Mouse (Mus musculus): ENCODE measurements at regions not wholly inside any gene's neighbourhood (a gene's known extent, or its start where the extent isn't known, plus 50 kb on each side); places are given as distances from the start of the nearest gene placed in this dataset.

GRCm38 (mm10) chr1:190044036-190044435 is 121.9 kb upstream of the Smyd2 start:
- no peak for ATAC-seq
- H3K4me3 ChIP-seq (ENCODE audit: low read depth, low read length): no peak overlapping the region
- no peak for DNase-seq (ENCODE audit: low spot score)
- H3K9me3 ChIP-seq (replicated peaks; ENCODE audit: control insufficient read depth, low read length): no peaks in the 10 kb centered on the region
- no peaks in the 10 kb centered on the region for H3K27me3 ChIP-seq (replicated peaks; ENCODE audit: control insufficient read depth, insufficient read depth, low read length)
- WGBS: 46% methylated on average over 3 of the region's 3 CpGs
- H3K4me1 ChIP-seq (ENCODE audit: control insufficient read depth, insufficient read depth, low read length): no peaks in the 10 kb centered on the region
- no peaks in the 10 kb centered on the region for H3K36me3 ChIP-seq (ENCODE audit: control insufficient read depth, insufficient read depth, low read length)
- H3K4me2 ChIP-seq (ENCODE audit: low read length): no peak overlapping the region
- no peak overlapping the region for H3K27ac ChIP-seq (ENCODE audit: low read depth, low read length)
- H3K9ac ChIP-seq (ENCODE audit: low read length): no peak overlapping the region

GRCm38 (mm10) chr1:190043156-190043555 is 121.0 kb upstream of the Smyd2 start:
- 87% methylated on average over 10 of the region's 10 CpGs for WGBS

GRCm38 (mm10) chr1:190042197-190042596 is 120.0 kb upstream of the Smyd2 start:
- DNase-seq (ENCODE audit: low spot score): no peak
- WGBS: 87% methylated on average over 4 of the region's 4 CpGs
- Histone ChIP-seq H3K4me3 (ENCODE audit: low read depth, low read length) (no peak overlapping the region), H3K27me3 (replicated peaks; ENCODE audit: control insufficient read depth, insufficient read depth, low read length) (no peaks in the 10 kb centered on the region), H3K9ac (ENCODE audit: low read length) (no peak overlapping the region), H3K27ac (ENCODE audit: low read depth, low read length) (no peak overlapping the region), H3K4me2 (ENCODE audit: low read length) (no peak overlapping the region), H3K4me1 (ENCODE audit: control insufficient read depth, insufficient read depth, low read length) (no peaks in the 10 kb centered on the region), H3K36me3 (ENCODE audit: control insufficient read depth, insufficient read depth, low read length) (no peaks in the 10 kb centered on the region), H3K9me3 (replicated peaks; ENCODE audit: control insufficient read depth, low read length) (no peaks in the 10 kb centered on the region)
- no peak for ATAC-seq

More at GRCm38 (mm10) chr1:190043156-190043555, 121.0 kb upstream of the Smyd2 start:
- no peaks in the 10 kb centered on the region for H3K9me3 ChIP-seq (replicated peaks; ENCODE audit: control insufficient read depth, low read length)
- DNase-seq (ENCODE audit: low spot score): no peak
- H3K4me2 ChIP-seq (ENCODE audit: low read length): no peak overlapping the region
- no peaks in the 10 kb centered on the region for H3K36me3 ChIP-seq (ENCODE audit: control insufficient read depth, insufficient read depth, low read length)
- no peaks in the 10 kb centered on the region for H3K27me3 ChIP-seq (replicated peaks; ENCODE audit: control insufficient read depth, insufficient read depth, low read length)
- no peaks in the 10 kb centered on the region for H3K4me1 ChIP-seq (ENCODE audit: control insufficient read depth, insufficient read depth, low read length)
- H3K9ac ChIP-seq (ENCODE audit: low read length): no peak overlapping the region
- no peak for ATAC-seq
- no peak overlapping the region for H3K27ac ChIP-seq (ENCODE audit: low read depth, low read length)
- no peak overlapping the region for H3K4me3 ChIP-seq (ENCODE audit: low read depth, low read length)

- Histone ChIP-seq H3K9ac (ENCODE audit: low read length) (no peak overlapping the region), H3K27ac (ENCODE audit: low read depth, low read length) (no peak overlapping the region), H3K9me3 (replicated peaks; ENCODE audit: control insufficient read depth, low read length) (no peaks in the 10 kb centered on the region), H3K4me3 (ENCODE audit: low read depth, low read length) (no peak overlapping the region), H3K4me1 (ENCODE audit: control insufficient read depth, insufficient read depth, low read length) (no peaks in the 10 kb centered on the region), H3K4me2 (ENCODE audit: low read length) (no peak overlapping the region), H3K27me3 (replicated peaks; ENCODE audit: control insufficient read depth, insufficient read depth, low read length) (no peaks in the 10 kb centered on the region), H3K36me3 (ENCODE audit: control insufficient read depth, insufficient read depth, low read length) (no peaks in the 10 kb centered on the region)
- WGBS: 67% methylated on average over 7 of the region's 7 CpGs
- DNase-seq (ENCODE audit: low spot score): no peak
- ATAC-seq: no peak
These were observed 119.0 kb upstream of the Smyd2 start for GRCm38 (mm10) chr1:190041096-190041706.

GRCm38 (mm10) chr1:190038046-190038445 is 115.9 kb upstream of the Smyd2 start:
- ATAC-seq (no peak), DNase-seq (ENCODE audit: low spot score) (no peak)
- WGBS: 50% methylated on average over 5 of the region's 5 CpGs
- H3K4me2 ChIP-seq (ENCODE audit: low read length): no peak overlapping the region
- H3K27ac ChIP-seq (ENCODE audit: low read depth, low read length): no peak overlapping the region
- no peaks in the 10 kb centered on the region for H3K27me3 ChIP-seq (replicated peaks; ENCODE audit: control insufficient read depth, insufficient read depth, low read length)
- H3K36me3 ChIP-seq (ENCODE audit: control insufficient read depth, insufficient read depth, low read length): no peaks in the 10 kb centered on the region
- no peak overlapping the region for H3K9ac ChIP-seq (ENCODE audit: low read length)
- H3K9me3 ChIP-seq (replicated peaks; ENCODE audit: control insufficient read depth, low read length): no peaks in the 10 kb centered on the region
- no peak overlapping the region for H3K4me3 ChIP-seq (ENCODE audit: low read depth, low read length)
- no peaks in the 10 kb centered on the region for H3K4me1 ChIP-seq (ENCODE audit: control insufficient read depth, insufficient read depth, low read length)

- no peak overlapping the region for H3K4me2 ChIP-seq (ENCODE audit: low read length)
- DNase-seq (ENCODE audit: low spot score) (no peak), ATAC-seq (no peak)
- no peaks in the 10 kb centered on the region for H3K36me3 ChIP-seq (ENCODE audit: control insufficient read depth, insufficient read depth, low read length)
- no peak overlapping the region for H3K4me3 ChIP-seq (ENCODE audit: low read depth, low read length)
- H3K9ac ChIP-seq (ENCODE audit: low read length): no peak overlapping the region
- H3K27ac ChIP-seq (ENCODE audit: low read depth, low read length): no peak overlapping the region
- H3K27me3 ChIP-seq (replicated peaks; ENCODE audit: control insufficient read depth, insufficient read depth, low read length): no peaks in the 10 kb centered on the region
- no peaks in the 10 kb centered on the region for H3K4me1 ChIP-seq (ENCODE audit: control insufficient read depth, insufficient read depth, low read length)
- WGBS: 45% methylated on average over 6 of the region's 6 CpGs
- H3K9me3 ChIP-seq (replicated peaks; ENCODE audit: control insufficient read depth, low read length): no peaks in the 10 kb centered on the region
These were observed 114.6 kb upstream of the Smyd2 start for GRCm38 (mm10) chr1:190036726-190037125.

GRCm38 (mm10) chr1:190035935-190036334 is 113.8 kb upstream of the Smyd2 start:
- H3K27ac ChIP-seq (ENCODE audit: low read depth, low read length): no peak overlapping the region
- H3K9ac ChIP-seq (ENCODE audit: low read length): no peak overlapping the region
- no peaks in the 10 kb centered on the region for H3K27me3 ChIP-seq (replicated peaks; ENCODE audit: control insufficient read depth, insufficient read depth, low read length)
- ATAC-seq: no peak
- H3K4me2 ChIP-seq (ENCODE audit: low read length): no peak overlapping the region
- H3K36me3 ChIP-seq (ENCODE audit: control insufficient read depth, insufficient read depth, low read length): no peaks in the 10 kb centered on the region
- no peaks in the 10 kb centered on the region for H3K9me3 ChIP-seq (replicated peaks; ENCODE audit: control insufficient read depth, low read length)
- no peak overlapping the region for H3K4me3 ChIP-seq (ENCODE audit: low read depth, low read length)
- no peak for DNase-seq (ENCODE audit: low spot score)
- no peaks in the 10 kb centered on the region for H3K4me1 ChIP-seq (ENCODE audit: control insufficient read depth, insufficient read depth, low read length)
- WGBS: 88% methylated on average over 11 of the region's 11 CpGs

GRCm38 (mm10) chr1:190034091-190034490 is 111.9 kb upstream of the Smyd2 start:
- Histone ChIP-seq H3K27ac (ENCODE audit: low read depth, low read length) (no peak overlapping the region), H3K27me3 (replicated peaks; ENCODE audit: control insufficient read depth, insufficient read depth, low read length) (no peaks in the 10 kb centered on the region), H3K4me2 (ENCODE audit: low read length) (no peak overlapping the region), H3K4me1 (ENCODE audit: control insufficient read depth, insufficient read depth, low read length) (no peaks in the 10 kb centered on the region), H3K9me3 (replicated peaks; ENCODE audit: control insufficient read depth, low read length) (no peaks in the 10 kb centered on the region), H3K4me3 (ENCODE audit: low read depth, low read length) (no peak overlapping the region), H3K36me3 (ENCODE audit: control insufficient read depth, insufficient read depth, low read length) (no peaks in the 10 kb centered on the region), H3K9ac (ENCODE audit: low read length) (no peak overlapping the region)
- 18% methylated on average over 5 of the region's 5 CpGs for WGBS
- ATAC-seq (no peak), DNase-seq (ENCODE audit: low spot score) (no peak)

GRCm38 (mm10) chr1:190027536-190027935 is 105.4 kb upstream of the Smyd2 start:
- Histone ChIP-seq H3K4me3 (ENCODE audit: low read depth, low read length) (no peak overlapping the region), H3K9ac (ENCODE audit: low read length) (no peak overlapping the region), H3K27ac (ENCODE audit: low read depth, low read length) (no peak overlapping the region), H3K4me2 (ENCODE audit: low read length) (no peak overlapping the region), H3K4me1 (ENCODE audit: control insufficient read depth, insufficient read depth, low read length) (0 out of 2 replicates have a peak, but pooled peaks cover 2% of the 10 kb centered on the region), H3K27me3 (replicated peaks; ENCODE audit: control insufficient read depth, insufficient read depth, low read length) (no peaks in the 10 kb centered on the region), H3K9me3 (replicated peaks; ENCODE audit: control insufficient read depth, low read length) (no peaks in the 10 kb centered on the region), H3K36me3 (ENCODE audit: control insufficient read depth, insufficient read depth, low read length) (no peaks in the 10 kb centered on the region)
- peak; percentile 60 for DNase-seq (ENCODE audit: low spot score)
- WGBS: 38% methylated on average over 8 of the region's 8 CpGs
- ATAC-seq: no peak
